Mouse (Mus musculus) midbrain, embryonic 15.5 days (tissue): ENCODE data around the gene Hddc2. TPM values are rescaled to one million over a fixed set of nuclear protein-coding genes. Genes with fewer than 3 reads are reported as not detected.

ENCODE experiments used
- ATAC-seq: fragments of 200-750 bp; cut with Nextera tagmentation; replicated peaks from 2 replicates; pipeline ENCODE4 v1.8.0; 2017; ENCODE audit warnings: moderate TSS enrichment
- H3K27ac ChIP-seq: fragments of 300-500 bp; sonication (generic); 2 replicates; pipeline ENCODE4 v1.5.1; 2015; ENCODE audit warnings: mild to moderate bottlenecking, inconsistent platforms
- H3K27me3 ChIP-seq: fragments of 300-500 bp; sonication (generic); replicated peaks from 2 replicates; pipeline ENCODE4 v1.6.1; 2015; ENCODE audit warnings: inconsistent platforms
- H3K36me3 ChIP-seq: fragments of 300-500 bp; sonication (generic); replicated peaks from 2 replicates; pipeline ENCODE4 v1.6.1; 2015; ENCODE audit warnings: inconsistent platforms
- H3K4me1 ChIP-seq: fragments of 300-500 bp; sonication (generic); 2 replicates; pipeline ENCODE4 v1.6.1; 2015; ENCODE audit warnings: inconsistent platforms
- H3K4me2 ChIP-seq: fragments of 300-500 bp; sonication (generic); 2 replicates; pipeline ENCODE4 v1.6.1; 2015; ENCODE audit warnings: inconsistent platforms, mild to moderate bottlenecking, moderate library complexity
- H3K4me3 ChIP-seq: fragments of 300-500 bp; sonication (generic); 2 replicates; pipeline ENCODE4 v1.5.1; 2015; ENCODE audit warnings: mild to moderate bottlenecking, inconsistent platforms
- H3K9ac ChIP-seq: fragments of 300-500 bp; sonication (generic); 2 replicates; pipeline ENCODE4 v1.6.1; 2015; ENCODE audit warnings: mild to moderate bottlenecking, inconsistent platforms
- H3K9me3 ChIP-seq: fragments of 300-500 bp; sonication (generic); 2 replicates; pipeline ENCODE4 v1.6.1; 2016; ENCODE audit warnings: inconsistent platforms
- WGBS: fragments of 180-500 bp; shearing (Covaris S2); methylation state at CpG from one replicate; pipeline ENCODE4 v1.1.7; 2015; ENCODE audit warnings: mixed read lengths; 5-methylcytosine and 5-hydroxymethylcytosine counted together
- polyA plus RNA-seq: library from polyadenylated mRNA; unstranded; fragments of >200 nt; fragmentation: Nextera tagmentation; extraction: Ambion mirVana; gene quantifications from 2 replicates; pipeline ENCODE4 v1.2.1, GENCODE M21; 2015

Gene Hddc2
- polyA plus RNA-seq, 1 experiment from 2014 or later: 53.3 TPM

DNA sequence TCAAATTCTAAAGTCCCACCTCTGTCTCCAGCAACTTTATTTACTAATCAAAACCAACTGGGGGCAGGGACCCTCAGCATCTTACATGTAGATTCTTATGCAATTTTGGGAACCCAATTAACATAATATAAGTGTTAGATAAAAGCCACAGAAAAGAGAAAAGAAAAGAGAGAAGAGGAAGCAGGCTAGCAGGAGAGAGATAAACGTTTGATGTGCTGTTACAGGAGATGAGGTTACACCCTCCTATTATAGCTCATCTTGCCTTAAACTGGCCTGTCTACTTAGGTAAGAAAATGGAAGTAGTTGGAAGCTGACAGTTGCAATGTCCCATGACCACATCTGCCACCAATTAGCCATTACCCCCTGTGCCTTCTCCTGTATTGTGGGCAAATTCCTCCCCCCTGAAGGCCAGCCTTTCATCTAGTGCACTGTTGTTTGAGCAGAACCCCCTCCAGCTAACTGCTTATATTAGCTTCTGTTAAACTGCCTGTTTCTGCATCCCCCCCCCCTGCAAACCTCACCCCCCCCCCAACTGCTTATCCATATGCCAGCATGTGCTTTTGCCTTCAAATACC lies 6.1 kb upstream of the Hddc2 start:
- Histone ChIP-seq H3K9ac (no peak overlapping the region), H3K27ac (no peak overlapping the region), H3K4me3 (no peak overlapping the region), H3K36me3 (no peaks in the 10 kb centered on the region), H3K27me3 (no peaks in the 10 kb centered on the region), H3K9me3 (no peaks in the 10 kb centered on the region), H3K4me1 (no peaks in the 10 kb centered on the region), H3K4me2 (no peak overlapping the region)
- 34% methylated on average over 1 of the region's 1 CpGs for WGBS
- ATAC-seq: no peak

DNA sequence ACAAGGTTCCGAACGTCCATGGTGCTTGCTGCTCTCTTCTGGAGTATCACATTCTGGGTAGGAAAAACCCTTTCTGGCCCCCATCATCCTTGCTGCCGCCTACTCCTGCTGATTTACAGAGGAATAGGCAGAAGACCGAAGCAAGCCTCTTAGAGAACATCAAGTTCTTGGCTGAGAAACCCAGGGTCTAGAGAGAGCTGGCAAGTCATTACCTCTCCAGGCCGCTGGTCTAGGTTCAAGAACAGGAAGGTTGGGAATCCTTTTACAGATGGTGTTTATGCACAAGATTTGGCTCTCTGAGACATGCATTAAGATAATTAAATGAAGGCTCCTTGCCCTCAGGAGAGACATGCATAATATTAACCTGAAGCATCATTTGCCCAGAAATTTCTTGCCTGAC lies 5.3 kb downstream of the Hddc2 start:
- Histone ChIP-seq H3K4me1 (peaks cover 11% of the 10 kb centered on the region), H3K9ac (no peak overlapping the region), H3K36me3 (no peaks in the 10 kb centered on the region), H3K27me3 (no peaks in the 10 kb centered on the region), H3K27ac (no peak overlapping the region), H3K4me3 (no peak overlapping the region), H3K4me2 (no peak overlapping the region), H3K9me3 (no peaks in the 10 kb centered on the region)
- no peak for ATAC-seq
- 85% methylated on average over 5 of the region's 5 CpGs for WGBS

GRCm38 (mm10) chr10:31329436-31329835 lies 16.3 kb downstream of the Hddc2 start:
- no peaks in the 10 kb centered on the region for H3K27me3 ChIP-seq
- H3K9me3 ChIP-seq: no peaks in the 10 kb centered on the region
- no peak for ATAC-seq
- no peaks in the 10 kb centered on the region for H3K36me3 ChIP-seq
- WGBS: 93% methylated on average over 1 of the region's 1 CpGs
- no peak overlapping the region for H3K4me3 ChIP-seq
- H3K4me1 ChIP-seq: no peaks in the 10 kb centered on the region
- no peak overlapping the region for H3K27ac ChIP-seq
- no peak overlapping the region for H3K4me2 ChIP-seq
- no peak overlapping the region for H3K9ac ChIP-seq

- no peak overlapping the region for H3K4me2 ChIP-seq
- H3K4me1 ChIP-seq: no peaks in the 10 kb centered on the region
- WGBS: 95% methylated on average over 3 of the region's 3 CpGs
- H3K27me3 ChIP-seq: no peaks in the 10 kb centered on the region
- no peaks in the 10 kb centered on the region for H3K9me3 ChIP-seq
- ATAC-seq: no peak
- H3K4me3 ChIP-seq: no peak overlapping the region
- no peak overlapping the region for H3K9ac ChIP-seq
- H3K36me3 ChIP-seq: no peaks in the 10 kb centered on the region
- H3K27ac ChIP-seq: no peak overlapping the region
Observed at GRCm38 (mm10) chr10:31330286-31330962, 17.2 kb downstream of the Hddc2 start.

GRCm38 (mm10) chr10:31331225-31331775 lies 18.1 kb downstream of the Hddc2 start:
- peak; percentile 42 for ATAC-seq
- H3K4me3 ChIP-seq: no peak overlapping the region
- no peaks in the 10 kb centered on the region for H3K27me3 ChIP-seq
- H3K4me2 ChIP-seq: no peak overlapping the region
- H3K9ac ChIP-seq: no peak overlapping the region
- WGBS: 86% methylated on average over 4 of the region's 4 CpGs
- H3K9me3 ChIP-seq: no peaks in the 10 kb centered on the region
- no peak overlapping the region for H3K27ac ChIP-seq
- no peaks in the 10 kb centered on the region for H3K4me1 ChIP-seq
- no peaks in the 10 kb centered on the region for H3K36me3 ChIP-seq

DNA sequence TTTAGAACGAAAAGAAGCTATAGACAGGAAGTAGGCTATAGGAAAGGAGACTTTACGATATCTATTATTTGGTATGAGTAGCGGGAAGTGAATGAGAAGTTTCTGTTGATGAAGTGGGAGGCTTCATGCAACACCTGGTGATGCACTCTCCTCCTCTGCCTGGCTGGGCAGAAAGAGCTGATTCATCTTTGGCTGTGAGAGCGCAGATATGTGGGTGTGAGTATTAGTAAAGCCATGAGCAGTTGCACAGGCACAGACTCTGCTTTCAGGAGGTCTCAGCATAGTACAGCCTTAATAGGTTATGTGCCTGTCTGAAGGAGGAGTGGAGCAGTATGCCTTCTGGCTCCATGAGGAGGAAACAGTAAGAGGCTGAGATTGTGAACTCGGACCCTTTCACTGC lies 23.2 kb downstream of the Hddc2 start:
- H3K36me3 ChIP-seq: no peaks in the 10 kb centered on the region
- ATAC-seq: no peak
- H3K4me3 ChIP-seq: no peak overlapping the region
- no peak overlapping the region for H3K27ac ChIP-seq
- no peak overlapping the region for H3K4me2 ChIP-seq
- H3K9ac ChIP-seq: no peak overlapping the region
- no peaks in the 10 kb centered on the region for H3K9me3 ChIP-seq
- 86% methylated on average over 5 of the region's 5 CpGs for WGBS
- no peaks in the 10 kb centered on the region for H3K27me3 ChIP-seq
- H3K4me1 ChIP-seq: no peaks in the 10 kb centered on the region

DNA sequence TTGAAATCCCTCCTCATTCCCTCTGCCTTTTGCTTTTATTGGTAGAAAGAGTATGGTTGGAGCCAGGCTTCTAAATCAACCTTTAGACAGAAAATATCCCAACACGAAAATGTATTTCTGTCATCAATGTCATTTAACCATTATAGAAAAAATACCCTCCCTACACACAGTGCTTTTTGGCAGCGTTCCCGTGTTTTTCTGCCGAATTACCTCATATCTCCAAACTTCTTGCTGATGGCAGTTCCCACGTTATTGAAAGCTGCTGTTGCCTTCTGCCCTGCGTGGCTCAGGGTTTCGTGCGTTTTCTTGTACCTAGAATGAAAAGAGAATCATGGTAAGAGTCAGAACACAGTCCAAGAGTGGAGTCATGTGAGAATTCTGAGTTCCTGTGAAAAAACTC lies 33.2 kb downstream of the Hddc2 start:
- WGBS: 87% methylated on average over 8 of the region's 8 CpGs
- no peak overlapping the region for H3K9ac ChIP-seq
- H3K9me3 ChIP-seq: no peaks in the 10 kb centered on the region
- ATAC-seq: no peak
- no peaks in the 10 kb centered on the region for H3K36me3 ChIP-seq
- no peaks in the 10 kb centered on the region for H3K27me3 ChIP-seq
- no peak overlapping the region for H3K4me3 ChIP-seq
- H3K27ac ChIP-seq: no peak overlapping the region
- H3K4me1 ChIP-seq: no peaks in the 10 kb centered on the region
- H3K4me2 ChIP-seq: no peak overlapping the region

DNA sequence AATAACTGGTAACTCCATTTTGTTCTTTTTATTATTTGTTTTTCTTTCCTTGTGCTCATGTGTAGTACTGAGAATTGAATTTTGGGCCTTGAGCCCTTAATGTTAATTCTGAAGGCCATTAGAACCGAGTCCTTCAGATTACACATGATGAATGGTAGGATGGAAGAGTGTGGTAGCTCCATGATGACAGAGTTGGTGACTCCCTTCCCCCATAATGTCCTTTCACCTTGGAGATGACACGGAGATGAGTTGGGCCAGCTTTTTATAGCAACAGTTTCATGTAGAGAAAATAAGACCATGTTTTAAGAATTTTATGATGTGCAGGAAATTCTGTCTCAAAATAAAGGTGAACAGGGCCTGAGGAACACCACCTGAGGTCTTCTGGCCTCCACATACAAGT lies 37.9 kb downstream of the Hddc2 start:
- no peaks in the 10 kb centered on the region for H3K9me3 ChIP-seq
- no peaks in the 10 kb centered on the region for H3K27me3 ChIP-seq
- no peak overlapping the region for H3K4me2 ChIP-seq
- no peak overlapping the region for H3K9ac ChIP-seq
- 87% methylated on average over 2 of the region's 2 CpGs for WGBS
- no peak for ATAC-seq
- no peaks in the 10 kb centered on the region for H3K4me1 ChIP-seq
- no peak overlapping the region for H3K4me3 ChIP-seq
- H3K36me3 ChIP-seq: no peaks in the 10 kb centered on the region
- no peak overlapping the region for H3K27ac ChIP-seq

DNA sequence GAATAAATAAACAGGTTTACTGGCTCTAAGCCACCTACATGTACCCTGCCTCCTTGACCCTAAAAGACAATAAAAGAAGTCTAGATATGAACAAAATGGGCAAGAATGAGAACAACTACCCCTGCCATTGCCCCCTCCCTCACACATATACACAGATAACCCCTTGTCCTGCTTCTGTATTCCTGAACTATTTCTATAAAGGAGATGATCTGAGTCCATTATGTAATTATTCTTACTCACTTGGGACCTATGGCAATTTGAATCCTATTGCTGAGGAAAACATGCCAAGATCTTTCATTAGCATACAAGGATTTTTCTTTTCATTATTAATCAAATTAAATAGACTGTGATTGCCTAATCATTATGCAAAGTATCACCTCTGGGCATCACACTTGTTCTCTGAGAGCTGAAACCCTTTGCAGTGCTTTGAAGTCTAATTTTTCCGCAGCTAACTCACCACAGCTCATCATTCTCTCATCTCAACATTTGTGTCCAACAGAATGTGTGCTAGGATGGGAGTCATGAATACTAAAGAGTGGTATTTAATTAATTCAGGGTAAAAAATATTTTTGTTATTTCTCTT lies 39.8 kb downstream of the Hddc2 start:
- Histone ChIP-seq H3K4me1 (no peaks in the 10 kb centered on the region), H3K27ac (no peak overlapping the region), H3K4me2 (no peak overlapping the region), H3K9ac (no peak overlapping the region), H3K4me3 (no peak overlapping the region), H3K36me3 (no peaks in the 10 kb centered on the region), H3K9me3 (no peaks in the 10 kb centered on the region), H3K27me3 (no peaks in the 10 kb centered on the region)
- WGBS: 50% methylated on average over 1 of the region's 1 CpGs
- peak; percentile 89 for ATAC-seq

- H3K4me2 ChIP-seq: no peak overlapping the region
- no peaks in the 10 kb centered on the region for H3K36me3 ChIP-seq
- no peak overlapping the region for H3K4me3 ChIP-seq
- no peak overlapping the region for H3K27ac ChIP-seq
- no peak overlapping the region for H3K9ac ChIP-seq
- no peaks in the 10 kb centered on the region for H3K27me3 ChIP-seq
- WGBS: 89% methylated on average over 2 of the region's 2 CpGs
- H3K9me3 ChIP-seq: no peaks in the 10 kb centered on the region
- H3K4me1 ChIP-seq: no peaks in the 10 kb centered on the region
- no peak for ATAC-seq
Observed at GRCm38 (mm10) chr10:31354141-31354540, 41.0 kb downstream of the Hddc2 start.

DNA sequence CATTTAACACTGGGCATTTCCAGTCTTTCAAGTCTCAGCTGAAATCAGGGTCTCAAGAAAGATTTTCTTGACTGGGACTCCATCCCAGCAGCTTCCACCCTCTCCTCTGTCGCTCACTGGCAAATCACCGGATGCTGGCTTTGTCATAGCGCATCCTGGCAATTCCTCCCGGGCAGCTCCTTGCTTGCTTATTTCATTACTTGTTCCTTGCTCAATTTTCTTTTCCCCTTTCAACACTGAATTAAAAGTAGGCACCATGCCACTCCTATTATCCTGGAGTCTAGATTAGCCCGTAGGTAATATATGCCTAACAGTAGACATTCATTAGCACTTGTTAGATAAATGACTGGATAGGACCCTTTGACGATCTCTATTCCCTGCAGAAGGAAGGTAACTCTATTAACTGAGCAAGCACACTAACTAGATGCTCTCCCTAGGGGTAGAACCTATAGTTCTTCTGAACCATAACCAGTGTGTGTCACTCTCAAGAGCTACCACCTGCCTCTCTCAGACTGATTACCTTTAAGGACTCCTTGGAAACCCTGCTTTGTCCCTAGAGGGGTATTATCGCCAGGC lies 41.8 kb downstream of the Hddc2 start:
- H3K9me3 ChIP-seq: no peaks in the 10 kb centered on the region
- H3K4me2 ChIP-seq: no peak overlapping the region
- H3K4me1 ChIP-seq: no peaks in the 10 kb centered on the region
- no peak overlapping the region for H3K27ac ChIP-seq
- no peaks in the 10 kb centered on the region for H3K27me3 ChIP-seq
- WGBS: 74% methylated on average over 7 of the region's 7 CpGs
- H3K9ac ChIP-seq: no peak overlapping the region
- H3K4me3 ChIP-seq: no peak overlapping the region
- ATAC-seq: no peak
- H3K36me3 ChIP-seq: no peaks in the 10 kb centered on the region

DNA sequence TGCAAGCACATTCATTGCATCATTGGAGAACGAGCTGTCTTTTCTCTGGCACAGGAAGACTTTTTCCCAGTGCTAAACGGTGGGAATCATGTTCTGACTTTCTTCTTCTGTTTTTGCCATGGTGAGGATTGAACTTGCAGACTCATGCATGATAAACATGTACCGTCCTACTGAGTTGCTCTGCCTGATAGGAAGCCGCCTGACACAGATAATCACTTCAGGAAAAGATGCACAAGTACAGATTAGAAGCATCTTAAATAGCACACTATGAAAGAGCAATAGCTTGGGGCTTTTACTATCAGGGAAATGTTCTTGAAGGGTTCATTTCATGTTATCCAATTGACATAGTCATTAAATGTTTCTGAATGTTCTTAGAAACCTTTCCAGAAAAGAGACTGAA lies 46.6 kb downstream of the Hddc2 start:
- H3K4me1 ChIP-seq: no peaks in the 10 kb centered on the region
- 85% methylated on average over 4 of the region's 4 CpGs for WGBS
- ATAC-seq: no peak

More for the DNA sequence above, 46.6 kb downstream of the Hddc2 start:
- Histone ChIP-seq H3K36me3 (no peaks in the 10 kb centered on the region), H3K9me3 (no peaks in the 10 kb centered on the region), H3K27ac (no peak overlapping the region), H3K4me2 (no peak overlapping the region), H3K27me3 (no peaks in the 10 kb centered on the region), H3K9ac (no peak overlapping the region), H3K4me3 (no peak overlapping the region)
